Mouse (Mus musculus) monocyte, adult 2 months (primary cell): Measurements from ENCODE around the gene Olfr1189.
"Not testable (repeated sequence)": the region's sequence is repeated elsewhere in the genome, so short reads cannot be mapped to it uniquely, and the experiment has no call there.

ENCODE experiments used
- DNase-seq, 2 experiments: peaks; one replicate each; pipeline ENCODE4 v3.0.0; 2022; ENCODE audit warnings: low spot score in 2 of 2, low read depth in 1 of 2

The Olfr1189 gene

DNA sequence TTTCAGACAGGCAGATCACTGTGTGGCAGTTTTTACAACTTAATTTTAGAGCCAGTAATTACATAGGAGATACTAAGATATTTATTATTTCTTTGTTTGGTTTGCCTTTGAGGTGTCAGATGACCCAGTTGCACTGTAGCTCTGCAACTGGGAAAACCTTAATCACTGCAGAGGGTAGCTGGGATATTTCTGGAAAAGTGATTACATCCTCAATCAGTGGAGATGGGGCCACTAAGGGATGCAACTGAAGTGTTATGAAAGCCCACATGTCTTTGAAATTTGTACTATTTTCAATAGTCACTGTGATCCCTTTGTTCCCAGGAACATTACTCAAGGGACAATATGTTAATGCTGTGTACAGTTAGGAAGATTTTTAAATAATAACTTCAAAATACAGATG, at the start of gene Olfr1189:
Gene Olfr1189, plus strand, starts transcription at position 301 of the 400 bp plus-strand sequence.
- no peak for DNase-seq

DNA sequence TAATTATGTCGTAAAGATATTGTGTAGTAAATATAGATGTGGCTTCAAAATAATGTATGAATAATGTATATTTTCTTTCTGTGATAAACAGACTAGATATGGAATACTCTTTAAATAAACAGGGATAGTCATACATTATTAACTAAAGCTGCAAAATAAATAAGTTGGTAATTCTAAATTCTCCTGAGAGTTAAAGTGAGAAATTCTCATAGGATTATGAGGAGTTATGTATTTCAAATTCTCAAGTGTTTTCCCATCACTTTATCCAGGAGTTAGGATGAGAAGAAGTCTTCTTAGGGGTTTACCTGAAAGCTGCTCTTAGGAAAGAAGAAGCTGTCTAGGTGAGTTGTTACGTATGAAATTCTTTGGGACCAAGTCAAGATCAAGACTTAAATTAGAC, 29.6 kb upstream of the Olfr1189 start, which contains the start of gene Olfr1188:
Gene Olfr1188, plus strand, starts transcription at position 301 of the 400 bp plus-strand sequence.
- DNase-seq: no peak

DNA sequence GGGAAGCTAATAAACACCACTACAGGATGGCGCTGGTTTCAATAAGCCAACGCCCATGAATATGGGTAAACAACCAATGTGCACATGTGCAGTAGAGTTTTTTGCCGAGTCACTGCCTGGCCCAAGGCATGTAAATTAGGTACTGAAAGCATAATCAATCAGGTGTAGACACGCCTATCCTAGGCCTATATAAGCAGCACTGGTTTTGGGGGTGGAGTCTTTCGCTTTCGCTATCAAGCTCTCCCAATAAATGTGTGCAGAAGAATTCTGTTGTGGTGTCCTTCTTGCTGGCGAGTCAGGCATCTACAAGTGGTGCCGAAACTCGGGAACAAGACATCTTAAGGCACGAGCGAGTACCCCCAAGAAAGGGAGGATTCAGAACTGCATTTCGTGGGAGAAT, 13.6 kb upstream of the Olfr1189 start:
- DNase-seq: not testable (repeated sequence)

DNA sequence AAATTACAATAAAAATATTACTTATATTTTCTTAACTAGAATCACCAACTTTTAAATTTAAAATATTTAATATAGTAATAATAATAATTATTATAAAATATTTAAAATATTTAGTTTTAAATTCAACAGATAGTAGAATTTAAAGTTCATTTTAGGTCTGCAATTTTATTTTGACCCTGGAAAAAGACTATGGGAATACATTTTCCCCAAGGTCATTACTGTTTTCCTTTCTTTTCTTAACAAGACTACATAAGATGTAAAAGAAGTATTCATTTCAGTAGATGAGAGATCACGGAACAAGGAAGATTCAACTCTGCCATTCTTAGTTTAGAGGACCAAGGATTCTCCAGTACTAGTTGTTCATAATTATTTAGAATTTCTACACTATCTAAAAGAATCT, 54.0 kb downstream of the Olfr1189 start, which contains the start of gene Olfr1191-ps1:
Gene Olfr1191-ps1, plus strand, starts transcription at position 301 of the 400 bp plus-strand sequence.
- DNase-seq: not testable (repeated sequence)
